In the genomic region with DNA sequence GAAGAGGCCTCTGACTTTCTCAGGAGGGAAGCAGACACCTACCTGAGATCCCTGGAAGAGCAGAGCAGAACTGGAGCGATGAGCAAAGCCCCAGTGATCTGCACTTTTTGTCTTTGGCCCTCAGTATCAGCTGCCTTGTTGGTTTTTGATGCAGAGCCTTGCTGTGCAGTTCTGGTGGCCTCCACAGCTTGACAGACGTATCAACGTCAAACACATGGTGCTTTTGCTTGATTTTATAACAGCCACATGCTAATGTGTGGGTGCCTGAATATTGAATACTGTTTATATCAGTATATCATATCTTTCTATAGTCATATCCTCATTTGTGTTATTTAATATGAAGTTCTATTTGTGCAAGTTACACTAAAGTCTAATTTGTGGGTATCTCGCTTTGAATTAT, we compare ENCODE assay signal across 15 mouse cellular contexts.
"Had no signal": no experiment of that assay in that cellular context is flagged by ENCODE, and none has a peak within 500 bp of the region (broad histone marks: within the 10 kb centered on the region; RNA-seq: fewer than 3 reads in every experiment).

No protein-coding gene starts in this region.

- H3K9ac ChIP-seq: lung, embryonic 14.5 days; midbrain, embryonic 15.5 days; neural tube, embryonic 13.5 days; stomach, embryonic 15.5 days had no signal

- H3K27me3 ChIP-seq: midbrain, embryonic 15.5 days; neural tube, embryonic 13.5 days; stomach, embryonic 15.5 days had no signal

- H3K4me2 ChIP-seq: lung, embryonic 14.5 days; midbrain, embryonic 15.5 days; neural tube, embryonic 13.5 days; stomach, embryonic 15.5 days had no signal

- H3K9me3 ChIP-seq: midbrain, embryonic 10.5 days; midbrain, embryonic 15.5 days; neural tube, embryonic 13.5 days; stomach, embryonic 15.5 days had no signal

- ATAC-seq: intestine, postnatal 0 days; lung, postnatal 0 days; midbrain, embryonic 15.5 days had no signal

- DNase-seq: layer of hippocampus, postnatal 36 days; lung, embryonic 14.5 days; retina, postnatal 1 day; right cerebral cortex, postnatal 25 days; spleen, adult 18-20 months; thymus, postnatal 36 days had no signal

- H3K27ac ChIP-seq: kidney, postnatal 0 days; left cerebral cortex, adult 2 months; macrophage; midbrain, embryonic 10.5 days; midbrain, embryonic 15.5 days; neural tube, embryonic 13.5 days; stomach, embryonic 15.5 days had no signal

- H3K4me1 ChIP-seq: midbrain, embryonic 10.5 days; midbrain, embryonic 15.5 days; neural tube, embryonic 13.5 days; stomach, embryonic 15.5 days had no signal

- H3K4me3 ChIP-seq: left cerebral cortex, adult 2 months; midbrain, embryonic 10.5 days; midbrain, embryonic 15.5 days; neural tube, embryonic 13.5 days; stomach, embryonic 15.5 days had no signal
